In the genomic region with DNA sequence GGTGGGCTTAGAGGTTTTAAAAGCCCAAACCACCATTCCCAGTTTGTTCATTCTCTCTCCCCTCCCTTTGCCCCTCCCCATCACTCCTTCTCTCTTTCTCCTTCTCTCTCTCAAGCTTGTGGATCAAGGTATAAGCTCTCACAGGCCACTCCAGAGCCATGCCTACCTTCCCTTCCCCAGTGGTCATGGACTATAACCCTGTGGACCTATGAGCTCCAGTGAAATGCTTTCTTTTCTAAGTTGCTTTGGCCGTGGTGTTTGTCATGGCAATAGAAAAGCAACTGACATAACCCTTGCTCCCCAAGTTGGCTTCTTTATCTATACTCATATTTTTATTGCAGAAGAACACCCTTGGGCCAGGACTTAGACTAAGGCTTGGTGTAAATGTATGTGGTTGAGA, we compare ENCODE assay signal across 38 mouse cellular contexts. TPM values are rescaled to one million over a fixed set of nuclear protein-coding genes. Genes with fewer than 3 reads are reported as not detected.
"Had no signal": no experiment of that assay in that cellular context is flagged by ENCODE, and none has a peak within 500 bp of the region (broad histone marks: within the 10 kb centered on the region; RNA-seq: fewer than 3 reads in every experiment).

No protein-coding gene starts in this region.

- H3K36me3 ChIP-seq: heart, embryonic 10.5 days; heart, embryonic 12.5 days; heart, embryonic 13.5 days; heart, embryonic 15.5 days; hindbrain, embryonic 10.5 days; hindbrain, embryonic 12.5 days; hindbrain, embryonic 13.5 days; hindbrain, embryonic 15.5 days; kidney, embryonic 15.5 days had no signal

- H3K4me2 ChIP-seq: heart, embryonic 11.5 days; heart, embryonic 12.5 days; heart, embryonic 13.5 days; heart, embryonic 15.5 days; hindbrain, embryonic 12.5 days; hindbrain, embryonic 13.5 days; hindbrain, embryonic 14.5 days; hindbrain, embryonic 15.5 days; kidney, embryonic 15.5 days had no signal

- H3K9ac ChIP-seq: heart, embryonic 12.5 days; heart, embryonic 13.5 days; heart, embryonic 15.5 days; hindbrain, embryonic 12.5 days; hindbrain, embryonic 13.5 days; hindbrain, embryonic 14.5 days; hindbrain, embryonic 15.5 days; kidney, embryonic 15.5 days had no signal

- H3K27ac ChIP-seq: heart, embryonic 10.5 days; heart, embryonic 13.5 days; heart, embryonic 15.5 days; hindbrain, embryonic 10.5 days; hindbrain, embryonic 12.5 days; hindbrain, embryonic 13.5 days; hindbrain, embryonic 14.5 days; hindbrain, embryonic 15.5 days; hindbrain, postnatal 0 days; kidney, embryonic 15.5 days; kidney, postnatal 0 days; layer of hippocampus, adult 2 months; left cerebral cortex, adult 2 months had no signal

- DNase-seq: heart, postnatal 10 days; heart, postnatal 14 days; heart, postnatal 36 days; heart, postnatal 4 days; kidney, adult 11 months; kidney, adult 18-20 months; kidney, adult 2 months; kidney, adult 8-10 months; kidney, adult 9 months; kidney, postnatal 10 days; kidney, postnatal 14 days; kidney, postnatal 25 days; kidney, postnatal 36 days; kidney, postnatal 4 days; layer of hippocampus, adult 9-11 months; layer of hippocampus, postnatal 36 days had no signal

- ATAC-seq: hindbrain, embryonic 16.5 days; hindbrain, postnatal 0 days; inflammation-experienced regulatory T-cells, adult 6 months had no signal

- H3K4me3 ChIP-seq: heart, embryonic 10.5 days; heart, embryonic 12.5 days; heart, embryonic 13.5 days; heart, embryonic 15.5 days; hindbrain, embryonic 10.5 days; hindbrain, embryonic 12.5 days; hindbrain, embryonic 13.5 days; hindbrain, embryonic 15.5 days; kidney, embryonic 15.5 days; layer of hippocampus, adult 2 months; left cerebral cortex, adult 2 months had no signal

- H3K27me3 ChIP-seq: heart, embryonic 12.5 days; heart, embryonic 15.5 days; hindbrain, embryonic 13.5 days; hindbrain, embryonic 15.5 days; kidney, embryonic 15.5 days had no signal

- H3K4me1 ChIP-seq: hindbrain, embryonic 12.5 days had no signal

- H3K9me3 ChIP-seq: heart, embryonic 10.5 days; heart, embryonic 12.5 days; heart, embryonic 13.5 days; heart, embryonic 15.5 days; hindbrain, embryonic 10.5 days; hindbrain, embryonic 12.5 days; hindbrain, embryonic 13.5 days; hindbrain, embryonic 15.5 days; kidney, embryonic 15.5 days had no signal

RNA-seq across cellular contexts. Expression of a gene that starts 7.3 kb away (rescaled TPM):
- total RNA-seq: heart, postnatal 10 days; heart, postnatal 14 days; heart, postnatal 25 days; heart, postnatal 36 days; hematopoietic stem cell, adult 5-6 weeks; hindbrain, postnatal 0 days; layer of hippocampus, adult 18-20 months; layer of hippocampus, adult 2 months; layer of hippocampus, adult 8-10 months; layer of hippocampus, postnatal 36 days; left cerebral cortex, adult 18-20 months; left cerebral cortex, adult 2 months had no signal
- polyA plus RNA-seq: heart, embryonic 10.5 days; heart, embryonic 11.5 days; heart, embryonic 12.5 days; heart, embryonic 13.5 days; hindbrain, embryonic 13.5 days; hindbrain, embryonic 14.5 days had no signal
